Mouse (Mus musculus): Measurements from ENCODE around the gene Gm10097.

Gm10097 gene

DNA sequence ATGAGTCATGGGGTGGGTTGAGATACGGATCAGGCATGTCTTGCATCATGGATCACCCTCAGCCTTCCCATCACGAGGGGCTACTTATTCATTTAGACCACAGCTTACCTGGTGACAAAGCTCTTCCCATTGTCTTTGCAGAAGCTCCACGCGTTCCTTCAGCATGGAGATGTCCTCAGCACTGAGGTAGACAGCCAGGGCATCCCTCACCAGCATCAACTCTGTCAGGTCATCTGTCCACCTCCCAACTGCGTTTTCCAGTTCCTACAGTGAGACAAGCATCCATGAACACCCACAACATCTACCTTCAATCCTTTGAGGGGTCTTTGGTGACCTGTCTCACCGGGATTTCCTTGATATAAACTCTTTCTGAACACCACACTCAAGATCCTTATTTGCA, 14.7 kb downstream of the Gm10097 start:
- DNase-seq (ENCODE audit: low read depth, low spot score): no peak

DNA sequence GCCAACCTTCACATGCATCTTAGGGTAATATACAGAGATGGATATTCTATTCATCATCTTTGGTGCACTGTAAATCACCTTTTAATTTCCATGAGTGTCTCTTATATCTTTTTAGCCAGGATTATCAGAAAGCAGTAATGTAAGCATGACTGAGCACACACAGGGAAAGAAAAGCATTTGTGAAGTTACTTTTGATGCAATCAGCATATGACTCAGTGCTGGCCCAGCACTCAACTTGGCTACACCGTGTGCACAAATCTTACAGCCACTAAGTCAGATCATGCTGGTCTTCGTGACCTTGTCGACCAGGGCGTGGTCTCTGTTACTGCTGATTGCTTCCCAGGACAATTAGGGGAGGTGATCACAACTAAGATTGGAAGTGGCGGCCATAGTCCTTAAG, 16.8 kb downstream of the Gm10097 start:
- no peak for DNase-seq (ENCODE audit: low read depth, low spot score)

GRCm38 (mm10) chr10:5086329-5086728, 17.3 kb downstream of the Gm10097 start:
- DNase-seq (ENCODE audit: low read depth, low spot score): no peak

DNA sequence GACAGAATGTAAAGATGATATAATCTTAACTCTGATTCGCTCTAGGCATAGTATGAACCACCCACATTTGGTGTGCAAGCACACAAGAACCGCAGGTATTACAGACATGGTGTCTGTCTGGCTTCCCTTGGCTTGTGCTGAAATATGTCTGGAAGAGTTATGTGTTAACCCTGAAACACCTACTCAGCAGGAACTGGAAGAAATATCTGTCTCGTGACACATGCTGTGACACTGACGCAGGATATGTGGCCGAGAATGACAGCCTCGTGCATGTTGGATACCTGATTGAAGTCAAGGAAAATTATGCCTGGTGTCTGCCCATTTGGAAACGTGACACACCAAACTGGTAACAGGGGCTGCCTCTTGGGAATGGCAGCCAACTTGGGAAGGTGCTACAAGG, 18.3 kb downstream of the Gm10097 start:
- no peak for DNase-seq (ENCODE audit: low read depth, low spot score)

GRCm38 (mm10) chr10:5089133-5089532, 20.1 kb downstream of the Gm10097 start:
- DNase-seq (ENCODE audit: low read depth, low spot score): no peak

DNA sequence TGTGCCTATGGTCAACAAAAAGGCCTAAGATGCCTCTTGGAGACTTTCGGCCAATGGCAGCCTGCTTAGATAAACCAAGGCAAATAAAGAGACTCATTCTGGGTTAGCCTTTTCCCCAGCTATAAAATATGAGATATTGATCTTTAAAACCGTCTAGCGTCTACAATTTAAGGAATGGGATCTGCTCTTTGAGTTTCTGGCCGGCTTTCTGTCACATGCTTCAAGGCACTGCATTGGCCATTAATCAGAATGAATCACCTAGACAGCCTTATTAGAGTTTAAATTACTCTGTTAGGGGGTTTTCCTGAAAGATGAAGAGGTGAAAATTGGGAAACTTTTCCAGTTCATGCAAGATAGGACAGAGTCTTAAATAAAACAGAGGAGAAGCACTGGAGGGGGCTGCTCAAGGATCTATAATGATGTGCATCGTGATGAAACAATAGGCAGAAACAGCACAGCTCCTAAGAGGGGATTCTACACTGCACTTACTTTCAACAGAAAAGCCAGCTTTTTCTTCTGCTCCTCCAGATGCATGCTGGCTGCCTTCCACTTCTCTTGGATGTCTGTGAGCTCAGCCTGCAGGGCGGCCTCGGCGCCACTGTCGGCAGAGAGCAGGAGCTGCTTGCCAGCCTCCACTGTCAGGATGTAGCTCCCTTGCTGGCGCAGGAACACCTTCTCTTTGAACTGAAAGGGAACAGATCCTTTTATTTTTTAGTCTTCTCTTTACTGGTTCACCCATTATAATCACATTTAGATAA, 28.2 kb downstream of the Gm10097 start:
- no peak for DNase-seq (ENCODE audit: low read depth, low spot score)

DNA sequence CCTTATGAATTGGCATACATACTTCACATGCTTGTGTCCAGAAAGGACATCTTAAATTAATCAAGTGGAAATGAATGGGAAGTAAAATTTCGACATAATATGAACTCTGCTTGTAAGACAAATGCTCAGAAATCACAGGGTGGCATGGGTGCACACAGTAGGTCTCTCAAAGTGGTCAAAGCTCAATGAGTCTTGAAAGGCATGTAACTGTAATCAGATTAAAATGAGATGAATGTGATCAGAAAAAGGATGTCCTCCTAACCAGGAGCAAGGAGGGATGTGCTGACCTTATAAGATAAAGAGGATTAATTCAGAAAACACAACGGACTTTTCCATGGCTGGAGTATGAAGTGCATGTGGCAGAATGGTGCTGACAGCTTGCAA, 28.8 kb downstream of the Gm10097 start:
- DNase-seq (ENCODE audit: low read depth, low spot score): no peak

DNA sequence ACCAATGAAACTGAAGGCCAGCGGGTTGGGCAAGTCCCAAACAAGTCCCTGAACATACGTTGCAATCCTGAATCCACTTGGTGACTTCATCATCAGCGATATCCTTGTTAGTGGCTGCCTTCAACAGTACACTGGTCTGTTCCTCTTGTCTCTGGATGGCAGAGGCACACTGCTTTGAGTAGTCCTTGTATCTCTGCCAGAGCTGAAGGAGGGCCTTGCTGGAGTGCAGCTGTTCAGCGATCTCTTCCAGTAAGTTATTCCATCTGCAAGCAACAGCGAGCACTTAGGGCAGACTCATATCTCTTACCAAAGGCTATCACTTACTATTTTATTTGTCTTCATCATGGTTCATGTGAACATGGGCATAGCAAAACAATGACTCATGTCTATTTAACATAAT, 41.8 kb downstream of the Gm10097 start:
- DNase-seq (ENCODE audit: low read depth, low spot score): no peak

GRCm38 (mm10) chr10:5116155-5116554, 47.2 kb downstream of the Gm10097 start:
- DNase-seq (ENCODE audit: low read depth, low spot score): no peak

GRCm38 (mm10) chr10:5116720-5117119, 47.7 kb downstream of the Gm10097 start:
- no peak for DNase-seq (ENCODE audit: low read depth, low spot score)
